Mouse (Mus musculus) heart, postnatal 25 days (tissue): ENCODE measurements at regions not wholly inside any gene's neighbourhood (a gene's known extent, or its start where the extent isn't known, plus 50 kb on each side); places are given as distances from the start of the nearest gene placed in this dataset.

Source experiments
- DNase-seq: peaks from one replicate; pipeline ENCODE4 v3.0.0; 2022; ENCODE audit warnings: low spot score
- intact Hi-C: fragments of 180-260 bp; cut with DNase I; formaldehyde crosslinking; loops from one replicate; pipeline ENCODE4 v1.15.1; 2025

DNA sequence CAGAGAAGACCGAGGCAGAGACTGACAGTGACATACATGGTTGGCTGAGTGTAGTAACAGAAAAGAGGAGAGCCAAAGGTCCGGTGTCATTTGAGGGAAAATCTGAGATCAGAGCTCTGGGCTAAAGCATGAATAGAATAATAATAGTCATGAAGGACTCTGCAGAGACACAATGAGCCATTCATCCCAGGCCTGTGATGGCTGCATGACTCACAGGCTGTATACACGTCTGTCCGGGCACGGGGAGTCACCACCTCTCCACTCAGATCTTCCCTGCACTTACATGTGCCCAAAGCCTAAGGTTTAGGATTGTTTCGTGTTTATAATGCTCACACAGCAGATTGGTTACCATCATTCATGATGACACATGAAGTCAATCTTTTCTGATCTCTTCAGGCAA is 246.2 kb upstream of the Jmjd1c start:
- intact Hi-C loops: loop anchor here (5.0 kb wide), 2 partner anchors 58 to 463 kb away; no protein-coding TSS in a partner anchor
- no peak for DNase-seq

DNA sequence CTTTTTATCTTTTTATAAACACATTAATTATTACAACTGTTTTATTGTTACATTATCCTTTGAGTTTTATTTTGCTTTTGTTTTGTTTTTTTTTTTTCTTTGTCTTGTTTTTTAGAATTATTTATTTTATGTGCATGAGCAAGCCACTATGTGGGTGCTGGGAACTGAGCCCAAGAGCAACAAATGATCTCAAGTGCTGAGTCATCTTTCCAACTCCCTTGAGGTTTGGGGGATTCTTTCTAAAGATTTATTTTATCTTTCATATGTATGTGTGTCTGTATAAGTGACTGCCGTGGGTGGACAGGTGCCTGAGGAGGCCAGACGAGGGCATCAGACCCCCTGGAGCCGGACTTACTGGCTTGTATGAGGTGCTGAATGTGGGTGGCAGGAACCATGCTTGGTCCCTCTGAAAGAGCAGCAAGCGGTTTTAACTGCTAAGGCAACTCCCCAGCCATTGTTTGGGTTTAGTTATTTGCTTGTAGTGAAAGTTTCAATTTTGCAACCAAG is 244.9 kb upstream of the Jmjd1c start:
- intact Hi-C loops: loop anchor here (5.0 kb wide), 2 partner anchors 56 to 461 kb away; no protein-coding TSS in a partner anchor
- DNase-seq: no peak

DNA sequence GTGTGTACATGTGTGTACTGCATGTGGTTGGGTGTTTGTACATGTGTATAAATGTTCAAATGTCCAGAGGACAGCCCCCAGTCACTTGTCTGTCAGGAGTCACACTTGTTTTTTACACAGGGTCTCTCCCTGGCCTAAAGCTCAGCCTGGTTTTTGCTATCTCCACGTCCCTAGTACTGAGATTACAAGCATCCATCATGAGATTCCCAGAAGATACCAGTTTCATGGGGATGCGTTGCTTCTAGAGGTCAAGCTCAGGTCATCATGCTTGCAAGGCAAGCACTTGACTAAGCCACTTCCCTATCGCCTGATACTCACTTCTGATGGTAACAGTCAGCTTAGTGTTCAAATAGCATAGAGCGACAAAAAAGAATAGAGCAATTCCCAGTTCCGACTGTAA is 244.1 kb upstream of the Jmjd1c start:
- intact Hi-C loops: loop anchor here (5.0 kb wide), 2 partner anchors 55 to 460 kb away; no protein-coding TSS in a partner anchor
- DNase-seq: no peak

DNA sequence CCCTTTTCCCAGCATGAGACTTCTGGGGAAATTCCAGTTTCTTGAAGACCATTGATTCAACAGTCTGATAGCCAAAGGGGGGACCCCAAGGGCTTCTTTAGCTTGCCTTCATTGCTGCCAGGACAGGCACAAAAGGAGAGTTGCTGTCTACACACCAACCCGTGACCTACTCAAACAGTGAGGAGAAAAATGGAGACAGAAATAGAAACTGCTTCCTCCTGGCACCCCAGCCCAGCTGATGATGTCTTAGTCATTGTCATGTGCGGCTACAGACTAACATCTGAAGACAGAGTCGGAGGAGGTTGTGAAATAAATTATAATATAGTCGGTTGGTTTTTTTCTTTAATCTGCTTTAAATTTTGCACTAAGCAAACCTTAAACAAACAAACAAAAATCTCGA is 243.2 kb upstream of the Jmjd1c start:
- intact Hi-C loops: loop anchor here (5.0 kb wide), 2 partner anchors 55 to 460 kb away; no protein-coding TSS in a partner anchor
- DNase-seq: no peak

DNA sequence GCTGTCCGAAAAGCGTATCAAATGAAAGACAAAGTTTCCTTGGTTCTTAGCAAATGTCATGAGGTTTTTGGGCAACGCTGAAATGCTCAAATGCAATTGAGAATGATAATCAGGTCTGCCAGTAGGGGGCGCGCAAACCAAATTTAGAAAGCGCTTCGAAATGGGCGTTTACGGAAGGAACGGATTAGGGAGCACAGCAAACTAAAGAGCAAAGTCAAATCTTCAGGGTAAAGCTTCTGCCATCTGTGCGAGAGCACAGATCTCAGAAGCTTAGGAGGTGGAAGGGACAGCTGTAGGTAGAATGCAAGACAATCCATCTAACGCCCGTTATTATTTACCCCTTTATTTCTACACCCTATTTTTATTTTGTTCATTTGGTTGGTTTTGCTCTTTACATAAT is 242.7 kb upstream of the Jmjd1c start:
- intact Hi-C loops: loop anchor here (5.0 kb wide), 2 partner anchors 54 to 459 kb away; no protein-coding TSS in a partner anchor
- peak; percentile 50 for DNase-seq

DNA sequence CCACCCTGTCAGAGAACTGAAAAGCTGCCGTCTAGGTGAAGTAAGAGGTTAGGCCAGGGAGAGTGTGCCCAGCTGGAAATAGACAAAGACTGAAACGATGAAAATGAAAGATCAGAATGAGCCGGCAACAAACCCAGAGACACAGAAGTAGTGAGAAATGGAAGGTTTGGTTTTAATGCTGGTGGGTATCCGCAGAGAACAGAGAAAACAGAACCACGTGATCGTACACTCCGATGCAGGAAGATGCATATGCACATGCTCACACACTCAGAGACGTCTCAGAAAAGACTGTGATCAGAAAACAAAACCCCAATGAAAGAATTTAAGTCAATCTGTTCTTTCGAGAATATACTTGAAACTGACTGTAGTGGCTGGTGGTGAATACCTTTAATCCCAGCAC is 241.0 kb upstream of the Jmjd1c start:
- intact Hi-C loops: loop anchor here (5.0 kb wide), 3 partner anchors 42 to 457 kb away; no protein-coding TSS in a partner anchor

DNA sequence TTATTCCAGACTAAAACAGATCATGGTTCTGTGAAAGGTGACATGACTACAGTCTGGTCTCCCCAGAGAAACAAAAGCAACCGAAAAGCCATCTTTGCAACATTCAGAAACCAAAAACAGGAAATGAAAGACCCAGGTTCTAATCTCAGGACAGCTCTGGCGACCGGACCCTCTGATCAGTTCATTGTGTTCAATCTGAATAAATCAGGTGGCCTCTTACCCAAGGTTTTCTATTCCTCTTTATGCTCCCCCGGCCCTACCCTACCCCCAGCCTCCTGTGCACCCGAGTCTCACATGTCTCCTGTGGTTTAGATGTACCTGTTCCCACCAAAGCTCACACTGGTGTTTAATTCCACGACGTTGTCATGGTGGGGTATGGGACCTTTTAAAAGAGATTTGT is 238.6 kb upstream of the Jmjd1c start:
- intact Hi-C loops: loop anchor here (5.0 kb wide), 1 partner anchor 40 kb away; no protein-coding TSS in a partner anchor
- no peak for DNase-seq

More for the DNA sequence above, 241.0 kb upstream of the Jmjd1c start:
- DNase-seq: no peak

DNA sequence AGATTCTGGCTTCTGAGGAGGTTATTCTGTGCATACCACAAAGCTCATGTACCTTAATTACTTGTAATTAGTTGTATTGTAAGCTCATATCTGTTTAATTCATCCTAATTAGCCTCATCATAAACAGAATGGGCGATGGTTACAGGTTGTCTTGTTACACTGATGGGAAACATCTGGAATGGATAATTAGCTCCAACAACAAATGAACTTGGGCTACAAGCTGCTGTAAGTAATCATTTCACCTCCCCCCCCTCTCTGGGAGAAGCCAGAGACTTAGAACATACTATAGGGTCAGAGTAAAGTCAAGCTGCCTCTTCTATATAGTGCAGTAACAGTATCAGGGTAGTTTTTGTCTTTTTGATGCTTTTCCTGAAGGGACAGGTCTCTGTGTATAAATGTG is 234.5 kb upstream of the Jmjd1c start:
- intact Hi-C loops: no loop called here
- DNase-seq: no peak

DNA sequence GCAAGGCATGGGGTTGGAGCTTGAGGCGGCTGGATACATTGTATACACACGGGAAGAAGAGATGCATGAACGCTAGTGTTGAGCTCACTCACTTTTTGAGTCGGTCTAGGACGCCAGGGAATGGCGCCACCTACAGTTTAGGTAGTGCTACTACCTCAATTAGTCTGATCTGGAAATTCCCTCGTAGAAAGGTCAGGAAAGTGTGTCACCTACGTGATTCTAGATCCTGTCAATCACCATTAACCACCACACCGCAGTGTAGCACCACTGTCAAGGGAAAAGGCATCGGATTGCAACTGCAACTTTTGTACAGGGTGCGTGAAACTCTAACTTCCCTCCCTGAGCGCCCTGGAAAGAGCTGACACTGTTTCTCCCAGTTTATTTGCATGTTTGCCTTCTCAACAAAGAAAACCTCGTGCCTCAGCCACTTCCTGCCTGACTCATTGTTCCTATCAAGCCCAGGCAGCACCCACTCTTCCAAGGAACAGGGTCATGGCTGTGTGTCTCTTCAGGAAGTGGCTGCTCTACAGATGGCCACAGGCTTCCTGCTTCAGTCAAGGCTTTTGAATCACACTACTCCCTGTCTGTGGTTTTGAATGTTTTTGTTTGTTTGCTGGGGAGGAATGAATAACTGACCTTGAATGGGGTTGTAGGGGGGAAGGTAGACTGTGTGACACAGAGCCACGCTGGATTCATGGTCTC is 231.6 kb upstream of the Jmjd1c start:
- intact Hi-C loops: no loop called here
- peak; percentile 53 for DNase-seq

DNA sequence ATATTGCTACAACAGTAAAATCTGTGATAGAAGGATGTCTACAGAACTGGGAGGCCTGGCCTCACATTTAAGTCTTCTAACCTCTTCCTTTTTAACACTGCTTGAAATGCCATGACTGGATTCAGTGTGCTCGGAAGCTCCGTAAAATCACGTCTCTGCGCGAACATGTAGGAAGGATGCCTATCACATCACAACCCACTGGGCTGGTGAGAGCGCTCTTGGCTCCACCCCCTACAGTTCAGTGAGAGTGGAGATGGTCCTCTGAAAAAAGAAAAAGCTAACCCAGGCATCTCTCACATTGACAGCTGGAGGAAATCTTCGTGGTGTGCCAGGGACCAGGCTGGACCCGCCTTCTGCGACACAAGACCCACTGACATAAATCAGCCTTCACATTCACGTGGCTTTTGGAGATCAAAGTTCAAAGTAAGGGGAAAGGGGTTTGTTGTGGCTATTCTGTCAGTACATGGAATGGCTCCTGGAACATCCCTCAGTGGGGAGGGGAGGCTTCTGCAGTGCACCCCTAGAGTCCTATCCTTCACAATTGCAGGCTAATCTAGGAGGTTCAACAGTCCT is 230.8 kb upstream of the Jmjd1c start:
- DNase-seq: no peak
- intact Hi-C loops: no loop called here

DNA sequence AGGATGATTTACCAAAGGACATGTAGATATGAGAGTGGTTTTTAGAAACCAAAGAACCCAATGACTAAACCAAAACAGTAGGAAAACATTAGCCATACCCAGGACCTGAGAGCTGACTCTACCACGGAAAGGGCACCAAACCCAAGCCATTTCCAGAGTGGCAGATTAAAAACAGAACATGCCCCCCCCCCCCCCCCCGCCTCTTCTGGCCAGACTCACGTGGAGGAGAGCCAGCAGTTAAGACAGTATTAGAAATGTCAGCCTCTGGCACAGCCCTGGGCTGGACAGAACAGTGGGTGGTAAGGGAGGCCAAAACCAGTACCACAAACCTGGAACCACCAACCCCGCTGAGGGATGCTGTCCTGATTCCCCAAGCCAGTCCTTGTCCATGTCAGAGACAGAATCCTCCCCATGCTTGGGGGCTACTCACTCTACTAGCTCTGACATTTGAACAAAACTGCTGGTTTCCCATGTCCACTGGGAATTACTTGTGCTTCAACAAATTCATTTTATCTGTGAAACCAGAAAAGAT is 224.7 kb upstream of the Jmjd1c start:
- intact Hi-C loops: no loop called here
- DNase-seq: no peak

DNA sequence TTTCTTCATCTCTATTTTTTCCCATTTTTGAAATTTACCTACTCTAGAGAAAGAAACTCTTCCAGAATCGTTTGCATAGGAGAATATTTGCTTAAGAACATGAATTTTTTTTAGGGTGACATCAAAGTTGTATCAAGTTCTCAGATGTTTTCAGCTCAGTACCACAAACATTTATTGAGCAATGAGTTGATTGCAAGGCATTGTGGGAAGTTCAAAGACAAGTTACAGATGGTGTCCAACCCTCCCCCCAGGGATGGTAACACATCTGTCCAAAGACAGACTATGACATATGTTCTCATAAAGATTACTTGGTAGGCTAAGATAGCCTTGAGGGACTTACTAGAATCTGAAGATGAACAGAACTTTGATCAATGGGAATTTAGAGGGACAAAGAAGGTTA is 224.3 kb upstream of the Jmjd1c start:
- peak; percentile 13 for DNase-seq
- intact Hi-C loops: no loop called here

DNA sequence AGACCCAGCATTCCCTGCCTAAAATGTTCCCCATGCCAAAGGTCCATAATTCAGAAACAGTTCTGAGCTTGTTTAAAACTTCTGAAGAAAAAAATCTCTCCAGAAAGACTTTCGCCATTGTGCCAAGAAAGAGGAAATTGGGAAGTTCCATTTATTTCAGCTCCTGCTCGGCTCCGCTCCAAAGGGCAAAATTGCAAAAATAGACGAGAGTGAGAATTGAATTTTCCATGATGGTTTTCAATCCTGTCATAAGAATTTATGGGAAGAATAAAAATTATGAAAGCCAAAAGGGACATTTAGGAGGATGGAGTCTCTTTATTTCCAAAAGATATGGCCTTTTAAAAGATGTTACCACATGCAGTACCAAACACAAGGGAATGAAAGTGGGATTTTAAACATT is 222.5 kb upstream of the Jmjd1c start:
- DNase-seq: peak; percentile 6
- intact Hi-C loops: no loop called here

DNA sequence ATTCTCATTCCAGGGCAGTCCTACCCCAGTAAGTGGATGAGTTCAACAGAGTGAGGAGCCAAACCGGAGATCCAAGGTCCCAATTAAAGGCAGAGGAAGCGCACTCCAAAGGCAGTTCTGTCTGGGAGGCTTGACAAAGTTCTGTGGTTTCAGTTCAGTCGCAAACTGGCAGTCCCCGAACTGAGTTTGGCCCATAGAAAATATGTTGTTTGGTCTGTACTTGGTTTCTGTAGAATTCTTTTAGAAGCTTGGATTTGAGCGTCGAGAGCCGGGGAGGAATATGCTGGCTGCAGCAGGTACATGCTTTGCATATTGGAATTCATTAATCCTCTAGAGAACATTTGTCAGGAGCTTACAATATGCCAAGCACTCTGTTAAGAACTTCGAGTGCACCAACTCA is 216.9 kb upstream of the Jmjd1c start:
- peak; percentile 1 for DNase-seq
- intact Hi-C loops: no loop called here

DNA sequence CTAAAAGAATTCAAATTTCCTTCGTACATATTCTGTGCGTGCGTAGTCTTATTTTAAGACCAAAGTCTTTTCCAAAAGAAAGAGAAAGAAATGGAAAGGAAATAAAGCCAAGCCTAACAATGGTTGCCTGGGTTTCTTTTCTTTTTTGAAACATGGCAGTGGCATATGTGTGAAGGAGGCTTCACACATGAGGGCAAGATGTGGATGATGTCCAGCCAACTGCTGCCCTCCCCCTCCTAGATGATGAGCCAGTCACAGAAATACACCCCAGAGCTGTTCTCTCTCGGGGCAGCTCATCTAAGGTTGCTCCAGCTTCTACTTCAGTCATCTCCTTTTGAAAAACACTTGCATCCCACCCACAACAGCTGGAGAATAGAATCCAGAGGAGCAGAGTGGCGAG is 213.1 kb upstream of the Jmjd1c start:
- intact Hi-C loops: no loop called here
- no peak for DNase-seq

DNA sequence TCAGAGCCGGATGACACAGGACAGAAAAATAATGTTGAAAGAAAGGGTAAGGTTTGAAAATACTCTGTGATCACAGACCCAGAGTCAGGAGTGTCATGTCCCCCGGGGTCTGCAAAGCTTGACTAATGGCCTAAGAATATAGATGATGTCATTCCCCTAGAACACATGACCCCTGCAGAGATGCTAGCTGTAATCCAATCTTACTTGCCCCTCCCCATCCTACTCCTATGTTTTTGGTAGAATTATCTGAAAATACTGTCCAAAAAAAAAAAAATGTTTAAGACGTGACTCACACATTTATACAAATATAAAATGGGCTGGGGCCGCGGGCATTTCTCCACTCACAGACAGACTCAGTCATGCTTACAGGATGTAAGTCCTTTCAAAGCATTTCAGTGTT is 210.3 kb upstream of the Jmjd1c start:
- intact Hi-C loops: no loop called here
- DNase-seq: no peak

DNA sequence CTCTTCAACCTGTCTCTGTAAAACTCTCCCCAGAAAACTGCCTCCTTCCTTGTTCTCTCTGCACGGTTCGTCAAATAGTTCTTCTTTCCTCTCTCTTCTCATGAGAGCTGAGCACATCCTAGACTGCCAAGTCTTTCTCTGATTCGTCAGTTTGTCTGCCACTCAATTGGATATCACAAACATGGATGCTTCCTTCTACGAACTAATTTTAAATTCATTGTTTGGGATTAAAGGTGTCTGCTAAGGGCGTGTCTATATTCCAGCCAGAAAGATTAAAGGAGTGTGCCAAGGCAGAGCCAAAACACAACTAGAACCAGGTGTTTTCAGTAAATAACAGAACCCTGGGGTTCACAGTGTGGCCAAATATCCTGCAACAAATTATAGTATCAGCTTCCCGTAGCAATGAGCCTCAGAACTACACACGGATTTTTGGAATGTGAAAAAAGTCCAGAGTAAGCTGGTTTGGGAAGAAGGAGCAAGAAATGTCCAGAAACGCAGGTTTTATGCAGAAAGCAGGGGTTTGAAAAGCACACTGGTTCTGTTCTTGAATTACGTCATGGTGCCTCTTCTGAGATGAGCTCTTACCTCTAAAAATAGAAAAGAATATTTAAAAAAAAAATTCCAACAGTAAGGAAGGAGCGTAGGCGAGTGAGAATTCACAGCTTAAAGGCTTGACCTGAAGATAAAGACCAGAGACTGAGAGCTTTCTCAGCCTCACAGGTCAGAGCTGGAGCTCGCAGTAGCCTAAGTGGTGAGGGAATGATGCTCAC is 206.0 kb upstream of the Jmjd1c start:
- DNase-seq: no peak
- intact Hi-C loops: no loop called here

DNA sequence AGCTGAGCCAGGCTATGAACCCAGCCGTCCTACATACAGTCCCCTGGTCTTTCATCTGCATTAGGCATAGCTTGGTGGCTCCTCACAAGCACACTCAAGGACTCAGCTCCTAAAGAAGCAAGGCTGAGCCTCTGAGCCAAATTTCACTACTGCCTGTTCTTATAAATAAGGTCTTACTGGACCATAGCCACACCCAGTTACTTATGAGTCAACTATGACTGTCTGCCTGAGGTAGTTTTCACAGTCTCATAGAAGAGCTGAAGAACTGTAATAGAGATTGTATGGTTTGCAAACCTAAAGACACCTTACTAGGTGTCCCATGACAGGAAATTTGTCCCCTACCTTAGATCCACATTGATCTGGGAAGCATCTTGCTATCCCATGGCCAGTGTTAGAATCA is 204.1 kb upstream of the Jmjd1c start:
- no peak for DNase-seq
- intact Hi-C loops: no loop called here

DNA sequence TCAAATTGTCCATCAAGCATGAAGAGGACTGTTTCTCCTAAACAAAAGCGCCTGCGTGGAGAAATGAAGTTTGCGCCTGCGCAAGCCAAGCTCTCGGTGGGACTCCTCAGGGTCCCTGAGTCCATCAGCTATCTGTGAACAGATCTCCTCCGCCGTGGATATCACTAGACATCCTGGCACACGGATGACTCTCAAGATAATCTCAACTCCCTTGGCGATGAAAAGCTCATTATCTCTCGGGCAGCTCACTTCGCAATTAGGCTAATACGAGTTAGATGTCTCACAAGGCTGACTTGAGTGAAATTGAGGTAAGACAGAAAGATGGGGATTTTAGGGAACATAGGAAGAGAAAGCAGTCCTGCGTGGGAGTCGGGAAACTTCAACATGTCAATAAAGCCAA is 202.1 kb upstream of the Jmjd1c start:
- DNase-seq: no peak
- intact Hi-C loops: no loop called here
